Mouse (Mus musculus) 3T3-L1 (cell line): ENCODE measurements around the gene Ccdc38.
"Not testable (repeated sequence)": the region's sequence is repeated elsewhere in the genome, so short reads cannot be mapped to it uniquely, and the experiment has no call there.

Source experiments
- DNase-seq: peaks from one replicate; pipeline ENCODE4 v3.0.0-alpha.2; 2015; ENCODE audit warnings: low read depth, low spot score

The Ccdc38 gene

GRCm38 (mm10) chr10:93548991-93549390 lies 8.6 kb downstream of the Ccdc38 start:
- peak; percentile 85 for DNase-seq

- no peak for DNase-seq
Measured at GRCm38 (mm10) chr10:93549821-93550220, 9.4 kb downstream of the Ccdc38 start.

- DNase-seq, result no peak
Measured at GRCm38 (mm10) chr10:93552596-93552995, 12.2 kb downstream of the Ccdc38 start.

GRCm38 (mm10) chr10:93557971-93558370 lies 17.5 kb downstream of the Ccdc38 start:
- not testable (repeated sequence) for DNase-seq

GRCm38 (mm10) chr10:93559786-93560185 lies 19.4 kb downstream of the Ccdc38 start:
- no peak for DNase-seq

GRCm38 (mm10) chr10:93564518-93565090 lies 24.2 kb downstream of the Ccdc38 start:
- DNase-seq, result no peak

- no peak for DNase-seq
Measured at GRCm38 (mm10) chr10:93567066-93567465, 26.6 kb downstream of the Ccdc38 start.

GRCm38 (mm10) chr10:93567841-93568566 lies 27.6 kb downstream of the Ccdc38 start:
- no peak for DNase-seq

GRCm38 (mm10) chr10:93568671-93569070 lies 28.2 kb downstream of the Ccdc38 start:
- no peak for DNase-seq

GRCm38 (mm10) chr10:93572209-93572608 lies 31.8 kb downstream of the Ccdc38 start:
- no peak for DNase-seq

GRCm38 (mm10) chr10:93574966-93575365 lies 34.5 kb downstream of the Ccdc38 start:
- DNase-seq, result no peak

GRCm38 (mm10) chr10:93575960-93576359 lies 35.5 kb downstream of the Ccdc38 start:
- no peak for DNase-seq

- DNase-seq, result peak; percentile 88
Measured at GRCm38 (mm10) chr10:93577271-93577886, 36.9 kb downstream of the Ccdc38 start.

- DNase-seq, result no peak
Measured at GRCm38 (mm10) chr10:93588796-93589195, 48.4 kb downstream of the Ccdc38 start.

- peak; percentile 96 for DNase-seq
Measured at GRCm38 (mm10) chr10:93589281-93589848, 48.9 kb downstream of the Ccdc38 start, which contains the start of gene Snrpf. Gene Snrpf, minus strand, starts transcription at chr10:93589706.

GRCm38 (mm10) chr10:93592456-93592855 lies 52.0 kb downstream of the Ccdc38 start:
- DNase-seq, result peak; percentile 40

GRCm38 (mm10) chr10:93594022-93594482 lies 53.6 kb downstream of the Ccdc38 start:
- DNase-seq, result peak; percentile 69

GRCm38 (mm10) chr10:93595831-93596230 lies 55.4 kb downstream of the Ccdc38 start:
- DNase-seq, result no peak

GRCm38 (mm10) chr10:93596641-93597040 lies 56.2 kb downstream of the Ccdc38 start:
- peak; percentile 0 for DNase-seq

- DNase-seq, result no peak
Measured at GRCm38 (mm10) chr10:93602309-93602708, 61.9 kb downstream of the Ccdc38 start.

GRCm38 (mm10) chr10:93603256-93603655 lies 62.8 kb downstream of the Ccdc38 start:
- peak; percentile 10 for DNase-seq

- no peak for DNase-seq
Measured at GRCm38 (mm10) chr10:93606326-93606725, 65.9 kb downstream of the Ccdc38 start.
